Mouse (Mus musculus) thymus, adult 18-20 months (tissue): ENCODE data around the gene Bst1.

Experiments
- DNase-seq, 2 experiments: peaks; one replicate each; pipeline ENCODE4 v3.0.0; 2022; ENCODE audit warnings: mixed read lengths in 2 of 2

Bst1 gene

DNA sequence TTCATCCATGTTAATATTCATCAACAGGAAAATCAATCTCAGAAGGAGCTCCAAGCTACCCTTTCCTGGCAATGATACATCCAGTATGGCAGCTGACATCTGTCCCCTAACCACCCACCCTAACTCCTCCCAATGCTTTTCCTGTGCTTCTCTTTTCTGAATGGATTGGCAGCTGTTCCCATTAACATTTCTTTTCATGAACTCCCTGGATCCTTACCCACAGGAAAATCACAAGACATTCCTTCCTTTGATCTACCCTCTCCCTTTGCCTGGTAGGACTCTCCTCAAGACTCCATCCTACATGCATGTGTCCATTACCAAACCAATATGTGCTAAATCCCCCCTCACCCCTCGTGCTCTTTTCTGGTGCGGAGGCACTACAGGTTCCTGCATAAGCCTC is 4.1 kb upstream of the Bst1 start:
- DNase-seq = no peak

DNA sequence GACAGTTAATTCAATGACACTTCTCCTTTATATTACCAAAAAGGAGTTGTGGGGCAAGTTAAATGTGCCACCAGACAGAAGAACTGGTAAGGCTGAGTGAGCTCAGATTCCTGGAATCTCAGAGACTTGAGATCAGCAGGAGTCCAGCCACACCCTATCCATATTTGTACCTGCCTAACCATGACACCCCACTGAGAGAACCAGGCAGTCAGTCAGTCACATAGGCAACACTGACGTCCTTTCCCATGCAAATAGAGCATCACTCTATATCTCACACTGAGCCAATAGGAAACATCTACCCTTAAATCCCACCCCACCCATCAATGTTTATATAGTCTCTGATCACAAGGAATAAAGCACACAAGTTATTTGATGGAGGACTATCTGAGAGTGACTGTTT is 2.9 kb upstream of the Bst1 start:
- DNase-seq = no peak

DNA sequence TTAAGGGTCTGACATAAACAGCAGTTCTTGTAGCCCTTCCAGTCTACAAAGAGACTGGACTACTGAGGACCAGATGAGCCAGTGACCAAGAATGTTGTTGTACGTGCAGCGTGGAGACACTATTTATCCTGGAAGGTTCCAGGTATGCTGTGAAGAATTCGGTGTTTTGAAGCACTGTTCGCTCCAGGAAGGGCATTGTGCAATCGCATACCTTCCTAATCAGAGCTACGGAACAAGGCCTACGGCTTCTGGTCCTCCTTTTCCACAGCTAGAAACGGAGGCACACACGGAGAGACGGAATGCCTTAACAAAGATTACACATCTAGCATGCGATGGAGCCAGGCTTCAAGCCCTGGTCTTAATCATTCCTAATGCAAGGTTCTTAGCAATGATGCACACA is 2.1 kb downstream of the Bst1 start:
- DNase-seq = no peak

DNA sequence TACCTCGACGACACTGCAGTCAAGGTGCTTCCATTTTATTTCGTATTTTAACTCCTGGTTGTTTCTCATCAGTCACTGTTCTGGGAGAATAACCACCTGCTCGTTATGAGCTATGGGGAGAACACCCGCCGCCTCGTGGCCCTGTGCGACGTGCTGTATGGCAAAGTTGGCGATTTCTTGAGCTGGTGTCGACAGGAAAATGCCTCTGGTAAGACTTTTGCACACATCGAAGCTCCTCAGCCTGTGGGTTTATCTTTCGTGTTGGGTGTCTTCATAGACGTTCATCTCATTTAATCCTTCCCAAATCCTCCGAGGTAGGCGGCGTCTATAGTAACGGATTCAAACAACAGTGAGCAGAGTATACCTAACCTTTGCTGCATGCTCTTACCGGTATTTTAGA is 2.9 kb downstream of the Bst1 start, which contains the start of gene Fbxl5:
Fbxl5 (minus strand) TSS at position 101 of the 400 bp plus-strand sequence.
- DNase-seq = no peak

DNA sequence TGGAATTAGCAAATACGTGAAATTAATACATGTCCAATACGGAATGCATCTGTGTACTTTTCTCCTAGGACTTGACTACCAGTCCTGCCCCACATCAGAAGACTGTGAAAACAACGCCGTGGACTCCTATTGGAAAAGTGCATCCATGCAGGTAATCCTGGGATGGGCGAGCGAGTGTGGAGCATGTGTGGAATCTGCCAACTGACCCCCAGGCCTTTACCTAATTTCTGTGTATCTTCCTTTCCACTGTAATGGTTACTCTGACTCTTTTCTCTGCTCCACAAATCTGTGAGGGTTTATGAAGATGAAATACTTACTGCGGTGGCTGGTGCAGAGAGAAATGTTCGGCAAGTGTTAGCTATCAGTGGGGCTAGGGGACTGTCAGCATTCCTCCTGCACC is 3.5 kb downstream of the Bst1 start:
- no peak for DNase-seq

DNA sequence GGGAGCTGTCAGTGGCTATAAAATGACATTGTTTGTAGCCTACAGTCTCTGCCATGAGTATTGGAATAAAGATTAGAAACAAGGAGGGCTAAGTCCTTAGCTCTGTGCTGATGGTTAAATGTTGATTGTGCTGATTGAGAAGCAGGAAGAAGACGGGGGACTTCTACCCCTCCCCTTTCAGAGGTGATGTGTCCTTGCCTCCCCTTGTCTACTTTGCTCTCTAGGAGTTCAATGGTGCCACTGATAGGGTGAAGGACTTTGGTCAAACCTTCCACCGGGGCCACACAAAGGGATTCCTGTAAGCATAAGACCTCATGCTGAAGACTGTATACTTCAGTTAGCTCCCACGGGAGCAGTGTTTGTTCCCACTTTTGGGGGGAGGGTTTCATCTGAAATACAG is 4.1 kb downstream of the Bst1 start:
- DNase-seq = no peak

DNA sequence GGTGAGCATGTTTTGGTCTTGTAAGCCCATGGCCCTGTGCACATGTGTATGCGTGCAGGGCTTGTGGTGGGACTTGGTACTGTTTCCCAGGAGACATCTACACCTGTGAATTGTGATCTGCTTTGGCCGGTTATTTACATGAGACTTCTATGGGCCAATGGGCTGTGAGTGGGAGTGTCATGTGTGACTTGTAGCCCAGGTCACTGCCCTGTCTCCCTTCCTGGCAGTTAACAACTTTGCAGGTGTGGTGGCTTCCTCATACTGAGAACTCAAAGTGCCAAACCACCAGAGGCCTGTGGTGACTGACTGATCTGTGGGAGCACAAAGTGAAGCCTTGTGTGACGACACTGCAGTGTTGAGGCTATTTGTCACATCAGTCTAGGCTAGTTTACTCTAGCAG is 5.9 kb downstream of the Bst1 start:
- peak; percentile 66 to 84 for DNase-seq

DNA sequence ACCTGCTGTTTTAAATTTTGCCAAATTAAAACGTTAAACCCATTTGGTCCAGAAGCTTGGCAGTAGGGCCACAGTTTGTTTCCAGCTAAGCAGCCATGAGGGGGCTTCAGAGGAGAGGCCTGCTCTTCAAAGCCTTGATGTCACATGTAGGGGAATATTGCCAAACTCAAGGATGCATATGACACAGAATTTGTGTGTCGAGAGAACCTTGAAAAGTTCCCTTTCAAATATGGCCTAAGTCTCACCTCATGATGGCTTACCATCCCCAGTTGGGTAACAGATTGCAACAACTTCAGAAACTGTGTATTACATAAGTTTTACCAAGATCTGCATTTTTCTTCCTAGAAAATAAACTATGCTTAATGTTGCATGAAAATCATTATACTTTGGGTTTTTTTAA is 8.2 kb downstream of the Bst1 start:
- DNase-seq = no peak

DNA sequence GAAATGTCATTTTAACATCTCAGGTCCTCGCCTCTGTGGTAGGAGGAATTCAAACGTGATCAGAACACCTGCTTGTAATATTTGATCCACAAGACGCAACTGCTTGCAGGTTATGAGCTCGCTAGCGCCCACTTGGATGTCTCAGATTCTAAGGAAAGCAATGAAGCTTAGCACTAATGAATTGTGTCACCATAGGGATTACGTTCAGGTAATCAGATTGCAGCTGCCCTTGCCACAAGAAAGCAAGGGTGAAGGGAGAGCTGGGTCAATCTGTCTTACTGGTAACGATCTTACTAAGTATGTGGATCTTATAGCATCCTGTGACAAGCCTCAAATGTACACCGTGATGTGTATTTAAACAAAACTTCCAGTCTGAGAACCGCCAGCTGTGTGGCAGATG is 8.7 kb downstream of the Bst1 start:
- no peak for DNase-seq

DNA sequence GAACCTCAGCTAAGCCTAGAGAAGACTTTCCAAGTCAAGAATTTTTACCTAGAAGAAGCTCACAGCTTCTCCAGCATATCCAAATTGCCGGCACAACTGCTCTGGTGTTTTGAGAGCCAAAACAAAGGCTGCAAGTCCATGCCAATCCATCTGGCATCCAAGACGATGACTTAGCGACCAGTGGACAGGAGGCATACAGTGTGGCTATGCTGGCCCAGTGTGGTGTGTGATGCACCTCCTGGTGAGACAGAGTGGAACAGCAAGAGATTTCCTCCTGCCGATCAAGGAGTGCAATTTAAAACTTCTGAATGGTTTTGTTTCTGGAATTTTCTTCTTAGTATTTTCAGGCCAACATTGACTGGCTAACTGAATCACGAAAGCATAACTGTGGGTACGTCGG is 17.9 kb downstream of the Bst1 start:
- DNase-seq = no peak

DNA sequence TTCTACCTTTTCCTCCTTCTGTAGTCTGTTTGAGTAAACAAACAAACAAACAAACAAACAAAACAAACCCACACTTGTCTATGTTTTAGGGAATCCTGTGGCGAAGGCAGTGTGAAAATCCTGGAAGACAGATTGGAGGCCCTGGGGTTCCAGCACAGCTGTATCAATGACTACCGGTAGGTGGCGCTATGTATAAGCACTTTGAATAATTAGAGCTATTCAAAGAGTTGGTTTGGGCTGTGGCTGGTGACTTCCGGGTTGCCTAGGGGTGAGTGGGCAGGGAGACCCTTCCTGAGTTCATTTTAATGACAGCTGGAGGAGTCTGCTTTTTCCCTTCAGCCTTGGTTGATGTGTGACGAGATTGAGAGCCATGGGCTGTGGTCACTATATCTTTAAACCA is 18.7 kb downstream of the Bst1 start:
- no peak for DNase-seq

DNA sequence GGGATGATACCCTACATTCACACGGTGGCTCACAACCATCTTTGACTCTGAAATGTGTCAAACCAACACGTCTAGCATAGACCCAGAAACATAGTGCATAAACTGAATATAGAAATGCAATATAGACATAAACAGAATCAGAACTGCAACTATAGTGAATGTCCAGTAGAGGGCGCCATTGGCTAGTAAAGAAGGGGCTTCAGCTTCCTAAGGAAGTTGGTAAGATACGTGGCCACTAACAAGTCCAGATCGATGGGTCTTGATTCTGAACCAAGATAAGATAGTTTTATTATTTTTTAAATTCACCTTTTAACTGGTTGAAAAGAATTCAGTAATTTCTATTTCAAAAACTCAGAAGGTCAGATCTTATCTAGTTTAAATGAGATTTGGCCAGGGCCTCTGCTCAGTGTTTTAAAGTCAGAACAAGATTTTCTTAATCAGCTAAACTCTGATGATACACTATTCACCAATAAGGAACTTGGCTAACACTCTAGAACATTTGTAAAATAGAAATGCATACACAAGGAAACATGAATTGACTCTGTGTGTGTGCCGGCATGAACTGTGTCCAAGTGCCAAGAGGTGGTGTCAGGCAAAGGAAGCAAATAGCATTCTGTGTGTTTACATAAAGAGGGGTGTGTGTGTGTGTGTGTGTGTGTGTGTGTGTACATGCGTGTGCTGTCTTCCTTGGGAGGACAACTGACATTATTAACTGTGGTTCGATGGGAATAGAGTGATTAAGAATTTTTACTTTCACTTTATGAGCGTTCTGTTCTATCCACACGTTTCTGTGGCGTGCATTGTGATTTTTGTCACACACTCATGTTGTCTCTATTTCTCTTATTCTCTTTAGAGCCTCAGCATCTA is 22.7 kb downstream of the Bst1 start:
- DNase-seq = no peak

DNA sequence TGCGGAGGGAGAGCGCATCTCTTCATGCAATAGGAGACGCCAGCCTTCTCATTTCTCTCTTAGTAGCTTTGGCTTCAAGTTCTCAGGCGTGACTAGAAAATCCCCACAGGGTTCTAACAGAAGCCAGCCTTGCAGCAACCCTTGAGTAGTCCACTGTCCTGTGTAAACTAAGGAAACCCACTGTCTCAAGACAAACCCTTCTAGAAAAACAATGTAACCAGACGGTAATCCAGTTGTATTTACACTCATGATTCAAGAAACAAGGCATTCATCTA is 23.3 kb downstream of the Bst1 start:
- DNase-seq = no peak

DNA sequence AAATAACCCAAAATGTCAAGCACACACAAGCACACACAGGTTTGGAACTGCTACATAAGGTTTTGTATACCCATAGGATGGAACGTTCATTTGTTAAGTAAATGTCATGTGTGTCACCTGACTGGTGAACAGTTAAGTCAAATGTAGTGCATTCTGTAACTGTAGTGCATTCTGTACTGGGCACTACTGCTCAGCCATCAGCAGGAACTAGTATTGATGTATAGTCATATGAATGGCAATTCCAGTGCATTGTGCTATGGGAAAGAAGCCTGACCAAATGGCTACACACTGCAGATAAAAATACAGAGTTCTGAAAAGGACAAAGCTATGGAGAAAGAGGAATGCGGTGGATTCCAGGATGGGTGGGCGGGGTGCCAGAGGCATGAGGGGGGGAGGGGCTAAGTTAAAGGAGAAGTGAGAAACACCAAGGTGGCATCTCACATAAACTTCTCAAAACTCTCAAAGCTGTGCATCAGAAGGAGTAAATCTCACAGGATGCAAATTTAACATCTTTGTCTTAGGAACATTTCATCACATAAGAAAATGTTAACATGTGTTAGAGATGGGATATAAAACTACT is 24.0 kb downstream of the Bst1 start:
- DNase-seq = no peak

DNA sequence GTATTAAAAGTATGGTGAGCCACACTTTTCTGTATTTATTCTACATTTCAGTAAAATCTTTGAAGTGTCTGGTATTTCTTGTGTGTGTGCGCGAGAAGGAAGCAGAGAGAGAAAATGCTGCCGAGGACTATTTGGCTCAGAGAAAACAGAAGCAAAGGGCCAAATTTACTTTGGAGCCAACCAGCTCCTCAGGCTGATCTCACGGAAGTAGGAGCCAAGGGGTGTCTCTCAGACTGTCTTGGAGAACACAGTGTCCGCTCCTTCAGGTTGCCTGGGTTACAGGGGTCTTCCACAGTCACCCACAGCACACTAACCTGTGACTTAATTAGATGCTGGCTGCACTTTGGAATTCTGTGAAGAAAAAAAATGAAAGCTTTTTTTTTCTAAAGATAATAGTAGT is 26.4 kb downstream of the Bst1 start:
- no peak for DNase-seq

DNA sequence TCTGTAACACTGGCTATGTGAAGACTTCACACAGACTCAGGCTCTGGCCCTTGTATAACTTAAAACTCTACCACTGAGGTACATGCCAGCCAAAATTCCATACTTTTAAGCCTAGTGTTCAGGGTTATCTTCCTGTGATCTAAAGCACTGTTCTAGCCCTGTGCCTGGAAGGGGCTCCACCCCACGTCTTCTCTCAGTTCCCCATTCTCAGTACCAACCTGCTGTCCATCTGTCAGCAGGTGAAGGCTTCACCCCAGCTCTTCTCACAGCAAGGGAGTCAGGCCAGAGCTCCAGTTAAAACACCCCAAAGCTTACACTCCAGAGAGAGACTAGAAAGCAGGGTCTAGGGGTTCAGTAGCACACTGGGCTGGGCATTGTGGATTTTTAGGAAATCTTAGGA is 27.0 kb downstream of the Bst1 start:
- DNase-seq = no peak

DNA sequence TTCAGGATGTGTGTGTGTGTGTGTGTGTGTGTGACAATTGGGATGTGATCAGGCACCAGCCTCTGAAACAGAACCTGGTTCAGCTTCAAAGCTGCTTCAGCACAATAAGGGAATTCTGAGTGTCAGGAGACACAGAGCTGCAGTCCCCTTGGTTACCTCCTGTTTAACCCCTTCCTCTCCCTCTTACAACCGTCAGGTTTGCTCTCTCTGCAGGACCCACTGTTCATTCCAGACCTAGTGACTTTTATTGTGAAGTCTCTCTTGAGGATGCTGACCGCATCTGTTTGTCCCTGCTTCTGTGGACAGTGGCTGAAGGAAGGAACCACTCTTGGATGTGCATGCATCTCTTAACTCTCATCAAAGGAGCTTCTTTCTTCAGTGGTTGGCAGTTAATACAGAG is 27.5 kb downstream of the Bst1 start:
- DNase-seq = no peak

DNA sequence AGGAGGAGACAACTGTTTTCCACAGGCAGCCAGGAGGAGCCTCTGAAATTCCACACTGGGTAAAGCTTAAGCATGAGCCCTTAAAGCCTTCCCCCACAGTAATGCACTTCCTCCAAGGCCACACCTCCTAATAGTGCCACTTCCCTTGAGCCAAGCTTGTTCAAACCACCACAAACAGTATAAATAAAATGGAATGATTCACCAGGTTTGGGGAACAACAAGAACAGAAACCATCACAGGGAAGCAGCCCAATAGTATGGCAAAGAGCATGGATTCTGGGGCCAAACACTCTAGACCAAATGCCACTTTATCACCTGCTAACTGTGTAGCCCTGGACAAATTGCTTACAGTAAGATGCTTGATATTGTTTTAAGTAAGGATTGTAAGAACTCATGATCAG is 28.9 kb downstream of the Bst1 start:
- no peak for DNase-seq

DNA sequence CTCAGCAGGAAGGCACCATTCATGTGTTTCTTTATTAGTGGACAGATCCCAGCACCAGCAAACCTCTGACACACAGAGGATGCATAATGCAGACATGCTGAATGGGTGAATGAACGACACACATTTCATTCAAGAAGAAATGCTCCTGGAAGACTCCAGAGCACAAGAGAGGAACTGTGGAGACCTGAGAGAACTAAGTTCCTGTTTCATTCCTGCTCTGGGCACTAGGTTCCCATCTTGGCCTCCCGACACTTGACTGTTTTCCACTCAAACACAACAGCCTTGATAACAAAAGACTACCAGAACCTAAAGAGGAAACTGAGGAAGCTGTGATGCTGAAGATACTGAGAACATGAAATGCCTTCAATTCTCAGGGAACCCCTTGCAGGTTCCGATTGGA is 29.6 kb downstream of the Bst1 start:
- DNase-seq = no peak

DNA sequence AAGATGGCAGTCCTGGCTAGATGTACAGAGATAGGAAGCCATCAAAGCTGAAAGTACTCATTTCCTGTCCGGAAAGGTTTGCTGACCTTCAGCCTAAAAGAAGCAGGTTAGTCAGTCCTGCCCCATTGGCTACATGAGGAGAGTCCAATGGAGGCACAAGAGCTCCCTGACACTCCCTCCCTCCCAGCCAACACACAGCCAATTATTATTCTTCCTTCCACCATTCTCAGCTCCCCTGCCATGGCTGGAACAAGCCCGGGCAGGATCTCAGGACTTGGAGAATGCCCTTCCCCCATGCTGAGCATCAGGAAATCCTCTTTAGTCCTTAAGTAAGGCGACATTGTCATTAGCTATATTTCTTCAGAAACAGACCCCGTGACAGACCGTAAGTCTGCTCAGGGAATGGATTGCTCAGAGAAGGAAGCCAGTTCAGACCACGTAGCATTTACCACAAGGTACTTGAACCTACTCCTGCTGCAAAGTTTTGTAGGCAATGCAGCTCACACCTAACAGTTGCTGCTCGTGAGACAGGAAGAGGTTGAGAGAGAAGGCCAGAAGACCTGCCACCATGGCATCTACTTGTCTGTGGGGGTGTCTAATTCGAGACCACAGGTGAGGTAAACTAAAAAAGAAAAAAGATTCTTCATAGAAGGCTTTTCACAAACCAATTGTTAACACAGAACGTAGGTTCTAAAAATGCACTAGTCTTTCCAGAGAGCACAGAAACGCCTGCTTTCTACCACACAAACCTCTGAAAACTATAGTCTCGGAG is 34.6 kb downstream of the Bst1 start:
- no peak for DNase-seq

DNA sequence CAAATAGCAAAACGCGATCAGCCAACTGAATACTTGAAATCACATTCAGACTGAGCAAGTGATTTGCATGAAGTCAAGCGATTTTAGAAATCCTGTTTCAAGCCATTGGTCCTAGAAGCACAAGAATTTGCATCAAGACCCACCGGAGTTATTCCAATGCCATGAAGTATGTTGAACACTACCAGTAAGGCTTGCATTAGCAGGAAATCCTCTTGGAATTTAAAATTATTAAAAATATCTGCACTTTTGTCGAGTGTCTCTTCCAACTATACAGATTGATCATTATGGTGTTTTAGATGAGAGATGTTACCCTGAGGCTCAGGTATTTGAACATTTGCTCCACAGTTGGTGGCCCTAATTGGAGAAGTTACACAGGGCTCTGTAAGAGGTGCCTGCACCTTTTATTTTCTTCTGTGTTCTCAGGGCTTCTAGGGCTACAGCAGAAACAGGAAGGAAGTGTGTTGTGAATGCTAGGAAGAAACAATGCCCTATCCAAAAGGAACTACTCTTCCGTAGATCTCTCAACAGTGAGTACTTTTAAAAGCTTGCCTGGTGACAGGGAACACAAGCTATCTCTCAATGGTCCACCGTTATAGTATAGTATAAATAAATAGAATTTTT is 35.3 kb downstream of the Bst1 start:
- DNase-seq = no peak

DNA sequence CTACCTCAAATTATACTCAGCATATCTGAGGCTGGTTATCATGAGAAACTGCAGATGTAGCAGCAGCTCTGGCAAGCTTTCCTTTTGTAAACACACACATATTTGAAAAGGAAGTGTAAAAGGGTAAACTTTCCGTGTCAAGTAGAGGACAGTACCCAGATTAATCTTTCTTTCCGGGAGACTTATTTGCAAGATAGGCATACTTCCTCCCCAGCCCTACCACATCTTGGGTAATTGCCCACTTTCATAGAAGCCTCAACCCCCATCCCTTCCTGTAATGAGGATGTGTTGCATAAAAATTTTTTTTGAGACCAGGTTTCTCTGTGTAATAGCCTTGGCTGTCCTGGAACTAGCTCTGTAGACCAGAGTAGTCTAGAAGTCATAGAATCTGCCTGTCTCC is 37.1 kb downstream of the Bst1 start:
- DNase-seq = no peak

DNA sequence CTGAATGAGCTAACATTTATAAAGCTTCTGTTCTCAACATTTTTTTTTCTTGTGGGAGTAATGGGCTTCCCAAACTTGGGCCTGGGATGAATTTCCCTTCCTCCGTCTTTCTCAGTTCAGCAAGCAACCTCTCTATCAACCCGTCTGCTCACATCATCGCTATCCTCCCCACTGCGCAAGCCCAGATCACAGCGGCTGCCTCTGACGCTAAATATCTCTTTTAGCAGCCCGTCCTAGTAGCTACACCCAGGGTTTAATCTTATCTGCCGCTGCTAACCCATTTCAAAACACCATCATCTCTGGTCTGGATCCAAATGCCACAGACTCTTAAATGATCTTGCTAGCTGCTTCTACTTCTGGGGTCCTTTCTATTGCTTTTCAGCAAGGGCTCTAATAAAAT is 41.0 kb downstream of the Bst1 start:
- DNase-seq = no peak

DNA sequence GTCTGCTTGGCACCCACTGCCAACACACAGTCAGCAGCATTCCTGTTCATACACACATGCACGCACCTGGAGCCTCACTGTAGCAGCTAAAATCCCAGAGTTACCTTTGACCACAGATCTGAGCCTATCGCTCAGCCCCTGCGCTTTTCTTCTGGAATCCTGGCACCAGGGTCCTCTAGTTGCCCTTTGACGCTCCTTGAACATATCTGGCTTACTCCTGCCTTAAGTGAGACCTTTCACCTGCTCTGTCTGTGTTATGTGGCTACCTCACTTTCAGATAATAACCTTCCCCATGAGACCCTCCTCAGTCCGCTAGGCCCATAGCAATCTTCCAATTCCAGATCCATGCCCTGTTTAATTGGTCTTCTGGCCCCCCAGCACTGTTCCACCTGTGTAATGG is 41.4 kb downstream of the Bst1 start:
- no peak for DNase-seq
